Mouse (Mus musculus): Measurements from ENCODE around the gene G430095P16Rik.

The G430095P16Rik gene

DNA sequence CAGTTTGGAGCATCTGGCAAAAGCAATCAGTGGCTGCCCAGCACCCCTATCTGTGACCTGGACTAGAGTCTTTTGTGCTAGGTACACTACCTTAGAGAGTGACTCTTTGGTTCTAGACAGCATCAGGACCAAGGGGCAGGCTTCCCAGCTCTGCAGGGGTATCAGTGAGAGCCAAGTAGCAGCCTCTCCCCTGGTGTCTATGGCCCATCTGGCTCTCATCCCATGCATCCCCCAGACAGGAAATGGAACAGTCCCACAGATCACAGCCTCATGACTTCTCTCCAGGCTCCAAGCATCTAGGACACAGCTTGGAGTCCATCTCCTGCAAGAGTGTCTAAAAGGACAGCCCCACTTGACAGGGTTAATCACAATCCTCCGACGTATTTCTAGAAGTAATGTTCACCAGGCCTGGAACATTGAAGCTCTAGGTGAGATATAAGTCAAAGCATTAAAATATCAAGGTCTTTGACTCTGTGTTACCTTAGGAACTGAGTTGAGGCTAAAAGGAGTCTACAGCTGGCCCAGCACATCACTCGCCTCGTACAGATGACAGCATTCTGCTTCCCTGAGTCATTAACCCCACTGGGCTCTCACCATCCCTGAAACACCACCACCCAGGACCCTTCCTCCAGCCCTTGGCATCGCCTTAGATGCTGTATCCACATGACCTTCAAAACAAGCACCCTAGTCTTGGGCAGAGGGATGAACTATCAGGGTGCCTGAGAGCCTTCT lies 3.7 kb upstream of the G430095P16Rik start:
- no peak for DNase-seq (ENCODE audit: low spot score in 2 of 2)

DNA sequence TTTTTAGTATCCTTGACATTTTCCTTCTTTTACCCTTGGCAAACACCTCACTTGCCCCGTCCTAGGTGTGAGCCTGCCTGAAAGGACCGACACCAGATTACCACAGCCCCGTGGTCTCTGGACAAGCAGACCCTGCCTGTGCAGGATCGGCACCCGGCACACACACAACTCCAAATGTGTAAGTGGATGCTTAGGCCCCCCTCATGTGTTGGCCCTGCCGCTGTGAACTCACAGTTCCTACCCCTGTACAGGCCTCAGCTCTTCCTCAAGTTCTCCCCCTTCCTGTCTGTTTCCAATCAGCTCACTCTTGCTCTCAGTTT lies 317 bp upstream of the G430095P16Rik start:
- DNase-seq (ENCODE audit: low spot score in 2 of 2), result no peak

DNA sequence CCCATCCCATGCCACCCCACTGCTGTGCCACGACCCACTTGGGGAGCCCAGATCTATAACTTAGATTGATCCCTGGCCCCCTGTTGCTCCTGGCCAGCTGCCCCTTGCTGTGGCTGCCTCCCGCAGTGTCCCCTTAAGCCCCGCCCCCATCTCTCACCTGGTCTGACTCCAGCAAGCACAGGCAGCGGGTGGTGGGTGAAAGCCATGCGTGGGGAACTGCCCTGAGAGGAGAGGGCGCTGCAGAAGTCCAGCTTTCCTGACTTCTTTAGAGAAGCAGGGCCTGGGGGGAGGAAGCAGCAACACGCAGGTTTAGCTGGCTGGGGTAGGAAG lies 729 bp downstream of the G430095P16Rik start:
- DNase-seq (ENCODE audit: low spot score in 2 of 2), result no peak

- no peak for DNase-seq (ENCODE audit: low spot score in 2 of 2)
Measured at GRCm38 (mm10) chr8:84724683-84725082, 1.9 kb downstream of the G430095P16Rik start.

GRCm38 (mm10) chr8:84725246-84725940 lies 2.6 kb downstream of the G430095P16Rik start:
- no peak for DNase-seq (ENCODE audit: low spot score in 2 of 2)

DNA sequence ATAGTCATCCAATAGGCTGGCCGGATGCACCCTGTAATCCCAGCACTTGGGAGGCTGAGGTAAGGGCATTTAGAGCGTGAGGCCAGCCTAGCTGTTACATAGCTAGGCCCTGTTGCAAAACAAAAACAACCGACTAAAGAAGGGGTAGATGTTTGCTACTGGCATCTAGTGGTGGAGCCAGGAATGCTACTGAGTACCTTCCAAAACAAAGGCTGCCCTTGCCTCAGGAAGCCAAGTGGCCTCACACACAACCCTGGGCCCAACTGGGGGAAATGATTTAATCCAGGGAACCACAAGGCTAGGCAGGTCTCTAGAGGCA lies 3.1 kb downstream of the G430095P16Rik start:
- no peak for DNase-seq (ENCODE audit: low spot score in 2 of 2)

DNA sequence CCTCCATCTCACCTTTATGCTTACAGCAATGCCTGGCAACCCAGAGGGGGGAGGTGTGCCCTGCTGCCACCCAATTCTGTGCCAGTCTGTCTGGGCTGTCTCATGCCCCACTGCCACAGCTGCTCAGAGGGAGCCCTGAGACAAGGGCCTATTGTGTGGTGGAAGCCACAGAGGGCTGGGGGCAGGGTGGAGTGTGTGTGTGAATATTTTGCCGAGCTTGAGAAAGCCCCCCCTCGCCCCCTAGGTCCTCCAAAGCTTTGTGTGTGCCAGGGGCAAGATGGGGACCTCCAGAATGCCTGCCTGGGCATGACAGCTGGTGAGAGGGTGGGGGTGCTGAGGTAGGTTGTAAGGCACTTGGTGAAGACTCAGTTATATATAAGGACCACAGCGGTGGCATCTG lies 5.7 kb downstream of the G430095P16Rik start:
- DNase-seq (ENCODE audit: low spot score in 2 of 2), result no peak

- no peak for DNase-seq (ENCODE audit: low spot score in 2 of 2)
Measured at GRCm38 (mm10) chr8:84729921-84730362, 7.1 kb downstream of the G430095P16Rik start.

DNA sequence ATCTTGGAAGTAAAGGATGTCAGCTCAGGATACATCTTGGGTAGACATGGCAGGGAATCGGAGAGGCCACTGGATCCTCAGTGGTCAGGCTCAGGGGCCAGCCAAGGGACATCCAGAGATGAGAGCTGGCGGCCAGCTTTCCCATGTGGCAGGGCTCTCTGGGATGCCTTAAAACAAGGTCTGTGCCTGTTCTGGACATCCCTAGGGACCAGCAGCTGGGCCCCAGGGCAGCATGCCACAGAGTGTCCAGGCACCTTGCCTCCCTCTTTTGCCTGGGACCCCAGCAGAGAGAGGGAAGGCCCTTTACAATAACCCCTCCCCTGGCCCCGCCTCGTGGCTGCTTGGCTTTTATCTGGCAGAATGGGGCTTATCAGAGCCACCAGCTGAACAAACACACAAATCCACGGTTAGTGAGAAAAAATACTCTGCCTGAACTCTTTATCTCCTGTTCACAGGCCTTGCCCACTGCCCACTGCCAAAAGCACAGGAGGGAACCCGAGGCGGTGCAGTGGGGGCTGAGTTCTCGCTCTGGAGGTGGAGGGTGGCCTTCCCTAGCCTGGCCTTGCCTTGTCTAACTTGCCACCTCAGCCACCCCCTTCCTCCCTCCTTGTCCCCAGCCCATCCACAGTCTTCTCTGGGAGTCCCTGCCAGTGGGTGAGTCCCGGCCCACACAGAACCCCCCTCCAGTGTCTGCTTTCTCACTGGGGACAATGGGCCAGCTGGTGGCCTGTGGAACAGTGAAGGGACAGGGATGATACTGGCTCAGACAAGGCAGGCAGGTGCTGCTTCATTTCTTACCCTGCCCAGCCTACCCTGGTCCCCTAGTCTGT lies 7.9 kb downstream of the G430095P16Rik start:
- DNase-seq (ENCODE audit: low spot score in 2 of 2), result no peak

GRCm38 (mm10) chr8:84731371-84732177 lies 8.8 kb downstream of the G430095P16Rik start:
- no peak for DNase-seq (ENCODE audit: low spot score in 2 of 2)

DNA sequence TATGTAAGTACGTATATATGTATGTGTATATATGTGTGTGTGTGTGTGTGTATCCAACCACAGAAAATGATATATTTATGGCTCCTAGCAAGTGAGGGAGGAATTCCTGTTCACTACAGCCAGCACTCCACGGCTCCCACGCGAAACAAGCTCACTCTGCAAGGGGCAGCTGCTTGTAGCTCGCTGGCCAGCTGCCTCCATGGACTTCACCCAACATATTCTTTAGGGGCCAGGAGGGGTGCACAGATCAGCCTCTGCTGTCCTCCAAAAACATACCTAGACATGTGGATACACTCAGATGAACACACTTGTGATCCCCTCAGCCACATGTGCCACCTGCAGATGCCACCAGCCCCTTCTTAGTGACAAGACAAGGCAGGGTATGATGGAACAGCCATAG lies 9.7 kb downstream of the G430095P16Rik start:
- DNase-seq (ENCODE audit: low spot score in 2 of 2), result no peak

DNA sequence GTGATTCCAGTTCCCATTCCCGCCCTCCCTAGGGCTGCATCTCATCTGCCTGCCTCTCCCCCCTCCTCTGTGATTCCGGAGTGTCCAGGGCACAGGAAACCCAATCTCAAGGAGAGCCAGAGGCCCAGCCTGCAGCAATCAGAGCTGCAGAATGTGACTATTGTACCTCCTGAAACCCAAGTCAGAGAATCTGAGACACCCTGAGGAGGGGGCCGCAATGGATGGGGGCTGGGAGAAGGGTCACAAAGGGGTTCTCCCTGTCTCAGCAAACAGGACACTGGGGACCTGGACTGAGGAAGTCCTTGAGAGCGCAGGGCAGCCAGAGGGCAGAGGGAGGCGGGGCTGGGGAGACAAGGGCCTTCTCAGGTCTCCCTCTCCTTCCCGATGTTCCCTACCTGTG lies 10.2 kb downstream of the G430095P16Rik start:
- no peak for DNase-seq (ENCODE audit: low spot score in 2 of 2)

DNA sequence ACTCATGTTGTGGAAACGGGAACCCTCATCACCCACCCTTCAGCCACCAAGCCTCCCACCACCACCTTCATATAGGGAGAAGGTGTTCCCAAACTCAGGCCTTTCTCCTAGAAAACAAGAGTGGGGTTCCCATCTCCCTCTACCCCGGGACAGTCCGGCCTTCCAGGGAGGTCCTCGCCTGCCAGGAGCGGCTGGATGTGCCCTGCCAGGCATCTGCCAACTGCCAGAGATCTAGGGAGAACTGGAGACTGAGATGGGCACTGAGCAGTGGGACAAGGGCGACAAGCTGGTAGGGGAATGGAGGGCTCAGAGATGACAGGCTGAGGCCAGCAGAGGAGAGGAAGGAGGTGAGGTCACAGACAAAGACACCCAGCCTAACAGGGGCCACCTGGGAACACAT lies 11.2 kb downstream of the G430095P16Rik start:
- no peak for DNase-seq (ENCODE audit: low spot score in 2 of 2)

GRCm38 (mm10) chr8:84734680-84735079 lies 11.9 kb downstream of the G430095P16Rik start:
- DNase-seq (ENCODE audit: low spot score in 2 of 2), result no peak

- DNase-seq (ENCODE audit: low spot score in 2 of 2), result no peak
Measured at GRCm38 (mm10) chr8:84735597-84735996, 12.8 kb downstream of the G430095P16Rik start.

GRCm38 (mm10) chr8:84736521-84736920 lies 13.7 kb downstream of the G430095P16Rik start:
- DNase-seq (ENCODE audit: low spot score in 2 of 2), result no peak

DNA sequence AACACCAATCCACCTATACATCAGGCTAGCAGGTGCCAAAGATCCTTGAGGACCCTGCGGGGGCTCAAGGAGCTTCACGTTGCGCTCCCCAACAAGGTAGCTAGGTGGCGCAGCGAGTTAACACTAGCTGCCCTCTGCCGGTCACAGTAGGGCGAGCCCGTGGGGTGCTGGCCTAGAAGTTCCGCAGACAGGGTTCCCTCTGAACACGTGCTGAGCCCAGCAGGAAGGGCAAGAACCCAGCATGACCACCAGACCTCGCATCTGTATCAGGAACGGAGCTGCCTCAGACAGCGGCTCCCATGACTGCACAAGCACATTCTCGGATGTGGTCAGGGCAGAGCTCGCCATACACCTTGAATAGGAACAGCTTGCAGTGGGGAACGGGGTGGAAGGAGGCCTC lies 14.8 kb downstream of the G430095P16Rik start:
- peak; percentile 54 to 75 for DNase-seq (ENCODE audit: low spot score in 2 of 2)

DNA sequence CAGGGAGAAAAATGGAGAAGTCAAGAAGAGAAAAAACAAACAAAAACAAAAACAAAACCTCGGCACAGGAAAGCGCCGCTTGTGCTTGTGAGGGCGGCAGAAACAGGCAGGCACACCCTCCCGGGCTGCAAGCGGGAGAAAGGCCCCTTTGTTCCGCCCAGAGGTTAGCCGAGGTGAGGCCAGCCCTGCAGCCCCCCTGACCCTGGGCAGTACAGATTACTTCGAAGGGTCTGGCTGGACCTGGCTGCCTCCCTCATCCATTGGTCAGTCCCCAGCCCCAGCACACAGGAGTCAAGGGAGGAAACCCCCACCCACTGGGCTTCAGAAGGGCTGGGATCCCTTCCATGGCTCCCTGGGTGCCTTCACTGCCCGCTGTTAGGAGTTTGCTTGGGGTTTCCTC lies 15.5 kb downstream of the G430095P16Rik start:
- no peak for DNase-seq (ENCODE audit: low spot score in 2 of 2)

DNA sequence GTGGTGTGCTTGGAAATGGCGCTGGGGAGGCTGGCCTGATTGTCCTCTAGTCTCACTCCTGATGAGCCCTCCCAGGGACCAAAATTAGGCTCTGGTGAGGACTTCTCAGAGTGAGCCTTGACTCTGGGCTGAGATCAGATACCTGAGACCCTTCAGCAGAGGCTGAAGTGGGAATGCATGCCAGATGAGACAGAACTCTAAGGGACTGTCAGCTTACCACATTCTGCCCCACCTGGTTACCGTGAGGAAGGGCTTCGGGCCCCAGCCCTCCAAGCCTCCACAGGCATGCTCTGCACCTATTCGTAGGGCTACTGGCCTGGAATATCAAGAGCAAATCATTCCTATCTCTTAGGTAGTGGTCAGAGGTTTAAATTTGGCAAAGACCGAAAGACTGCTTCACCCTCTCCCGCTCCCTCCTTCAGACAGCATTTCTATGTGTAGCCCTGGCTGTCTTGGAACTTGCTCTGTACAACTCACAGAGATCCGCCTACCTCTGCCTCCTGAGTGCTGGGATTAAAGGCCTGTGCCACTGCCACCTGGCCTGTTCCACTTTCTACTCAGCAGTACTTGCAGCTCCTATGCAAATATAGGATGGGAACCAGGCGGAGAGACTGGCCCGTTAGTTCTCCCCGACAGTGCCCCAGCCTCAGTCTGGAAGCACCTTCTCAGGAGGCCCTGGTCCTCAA lies 16.1 kb downstream of the G430095P16Rik start:
- DNase-seq (ENCODE audit: low spot score in 2 of 2), result no peak

GRCm38 (mm10) chr8:84739401-84739742 lies 16.6 kb downstream of the G430095P16Rik start:
- no peak for DNase-seq (ENCODE audit: low spot score in 2 of 2)
